Mouse (Mus musculus) megakaryocyte-erythroid progenitor cell, adult 5 weeks (primary cell): ENCODE data around the gene Usf2. TPM values are rescaled to one million over a fixed set of nuclear protein-coding genes. Genes with fewer than 3 reads are reported as not detected.

Experiments
- polyA plus RNA-seq: library from polyadenylated mRNA; stranded (reverse); fragments of >175 nt; gene quantifications from 2 replicates; pipeline ENCODE4 v1.2.3, GENCODE M21; 2012

Gene Usf2
- 169 and 182 TPM in 2 replicates for polyA plus RNA-seq

GRCm38 (mm10) chr7:30956756-30957366 lies at the start of gene Usf2:
Gene Usf2 (minus strand): TSS chr7:30956803.

GRCm38 (mm10) chr7:30973501-30974289 lies 17.1 kb upstream of the Usf2 start, which contains the start of gene Fam187b:
Gene Fam187b (plus strand): TSS chr7:30973790.

GRCm38 (mm10) chr7:30973251-30973500 lies 16.6 kb upstream of the Usf2 start, which contains the start of gene Lsr:
Gene Lsr (minus strand): TSS chr7:30973464.

GRCm38 (mm10) chr7:30943909-30944635 lies 12.5 kb downstream of the Usf2 start, which contains the start of gene Hamp:
Gene Hamp (minus strand): TSS chr7:30944032.

GRCm38 (mm10) chr7:30924581-30924980 lies 32.0 kb downstream of the Usf2 start, which contains the start of gene Hamp2:
Gene Hamp2 (minus strand): TSS chr7:30924681.

GRCm38 (mm10) chr7:30914732-30915131 lies 41.9 kb downstream of the Usf2 start, which contains the start of gene Mag:
Gene Mag (minus strand): TSS chr7:30914873.

Other genes starting within 250 kb of the Usf2 start
- 0.93 and 1.6 TPM in 2 replicates for gene Atp4a, start 244.6 kb downstream of the Usf2 start, polyA plus RNA-seq
- gene Tmem147, start 227.3 kb downstream of the Usf2 start, polyA plus RNA-seq: 48.5 and 64.1 TPM in 2 replicates
- not detected in 2 replicates for gene Gapdhs, start 213.1 kb downstream of the Usf2 start, polyA plus RNA-seq
- gene Sbsn, start 205.3 kb downstream of the Usf2 start, polyA plus RNA-seq: 1.7 and 3.2 TPM in 2 replicates
- gene Dmkn, start 193.0 kb downstream of the Usf2 start, polyA plus RNA-seq: 2.0 and 6.7 TPM in 2 replicates
- not detected in 2 replicates for gene Krtdap, start 168.9 kb downstream of the Usf2 start, polyA plus RNA-seq
- gene Ffar2, start 133.0 kb downstream of the Usf2 start, polyA plus RNA-seq: 11.4 and 19.2 TPM in 2 replicates
- gene Ffar3, start 100.6 kb downstream of the Usf2 start, polyA plus RNA-seq: not detected in 2 replicates
- 0.10 and 0.13 TPM in 2 replicates for gene Ffar1, start 95.2 kb downstream of the Usf2 start, polyA plus RNA-seq
- 5.0 and 5.4 TPM in 2 replicates for gene Cd22, start 76.5 kb downstream of the Usf2 start, polyA plus RNA-seq
- 0.37 and 0.72 TPM in 2 replicates for gene Mag, start 41.9 kb downstream of the Usf2 start, polyA plus RNA-seq
- not detected in 2 replicates for gene Hamp2, start 32.1 kb downstream of the Usf2 start, polyA plus RNA-seq
- gene Hamp, start 12.8 kb downstream of the Usf2 start, polyA plus RNA-seq: not detected in 2 replicates
- gene Lsr, start 16.7 kb upstream of the Usf2 start, polyA plus RNA-seq: 1.3 and 1.5 TPM in 2 replicates
- gene Fam187b, start 17.0 kb upstream of the Usf2 start, polyA plus RNA-seq: 0.08 TPM in 1 of 2 replicates, not detected in the other
- gene Fxyd5, start 85.7 kb upstream of the Usf2 start, polyA plus RNA-seq: 870 and 944 TPM in 2 replicates
- gene Fxyd7, start 94.7 kb upstream of the Usf2 start, polyA plus RNA-seq: 0.36 and 1.3 TPM in 2 replicates
- 4.9 and 6.1 TPM in 2 replicates for gene Fxyd1, start 100.4 kb upstream of the Usf2 start, polyA plus RNA-seq
- 0.01 TPM in 1 of 2 replicates, not detected in the other for gene Lgi4, start 102.5 kb upstream of the Usf2 start, polyA plus RNA-seq
- gene Fxyd3, start 119.9 kb upstream of the Usf2 start, polyA plus RNA-seq: not detected in 2 replicates
- gene Hpn, start 158.5 kb upstream of the Usf2 start, polyA plus RNA-seq: 25.3 and 28.7 TPM in 2 replicates
- 4.3 TPM in 2 replicates for gene Scn1b, start 170.2 kb upstream of the Usf2 start, polyA plus RNA-seq
- 206 and 233 TPM in 2 replicates for gene Gramd1a, start 199.1 kb upstream of the Usf2 start, polyA plus RNA-seq